Mouse (Mus musculus): ENCODE results near the gene Olfr1099. TPM values are rescaled to one million over a fixed set of nuclear protein-coding genes. Genes with fewer than 3 reads are reported as not detected.

The Olfr1099 gene
- polyA plus RNA-seq (2014; fragmentation: Illumina TruSeq; extraction: RNeasy Lipid Tissue Mini Kit (QIAGEN cat#74804); ENCODE audit: low read depth, low replicate concordance), result not detected

GRCm38 (mm10) chr2:86960593-86960992 lies at the start of gene Olfr1099:
Gene Olfr1099 (minus strand): TSS chr2:86960693.

GRCm38 (mm10) chr2:86998098-86998497 lies 37.6 kb upstream of the Olfr1099 start, which contains the start of gene Olfr1102:
Gene Olfr1102 (plus strand): TSS chr2:86998398.

GRCm38 (mm10) chr2:86991121-86991520 lies 30.6 kb upstream of the Olfr1099 start, which contains the start of gene Olfr1101:
Gene Olfr1101 (minus strand): TSS chr2:86991221.

GRCm38 (mm10) chr2:86979854-86980253 lies 19.4 kb upstream of the Olfr1099 start, which contains the start of gene Olfr1100:
Gene Olfr1100 (minus strand): TSS chr2:86979954.

GRCm38 (mm10) chr2:86924445-86924844 lies 36.0 kb downstream of the Olfr1099 start, which contains the start of gene Olfr1098:
Gene Olfr1098 (minus strand): TSS chr2:86924545.

Other genes with a start within 250 kb of the Olfr1099 start
- gene Olfr1089, start 227.0 kb downstream of the Olfr1099 start, polyA plus RNA-seq (2014; fragmentation: Illumina TruSeq; extraction: RNeasy Lipid Tissue Mini Kit (QIAGEN cat#74804); ENCODE audit: low read depth, low replicate concordance), result not detected
- not detected for gene Olfr1090, start 201.7 kb downstream of the Olfr1099 start, polyA plus RNA-seq (2014; fragmentation: Illumina TruSeq; extraction: RNeasy Lipid Tissue Mini Kit (QIAGEN cat#74804); ENCODE audit: low read depth, low replicate concordance)
- gene Olfr1093, start 178.2 kb downstream of the Olfr1099 start, polyA plus RNA-seq (2014; fragmentation: Illumina TruSeq; extraction: RNeasy Lipid Tissue Mini Kit (QIAGEN cat#74804); ENCODE audit: low read depth, low replicate concordance), result not detected
- gene Olfr141, start 150.7 kb downstream of the Olfr1099 start, polyA plus RNA-seq (2014; fragmentation: Illumina TruSeq; extraction: RNeasy Lipid Tissue Mini Kit (QIAGEN cat#74804); ENCODE audit: low read depth, low replicate concordance), result not detected
- not detected for gene Olfr1094, start 136.0 kb downstream of the Olfr1099 start, polyA plus RNA-seq (2014; fragmentation: Illumina TruSeq; extraction: RNeasy Lipid Tissue Mini Kit (QIAGEN cat#74804); ENCODE audit: low read depth, low replicate concordance)
- not detected for gene Olfr1095, start 109.0 kb downstream of the Olfr1099 start, polyA plus RNA-seq (2014; fragmentation: Illumina TruSeq; extraction: RNeasy Lipid Tissue Mini Kit (QIAGEN cat#74804); ENCODE audit: low read depth, low replicate concordance)
- gene Gm13723, start 85.9 kb downstream of the Olfr1099 start, polyA plus RNA-seq (2014; fragmentation: Illumina TruSeq; extraction: RNeasy Lipid Tissue Mini Kit (QIAGEN cat#74804); ENCODE audit: low read depth, low replicate concordance), result not detected
- gene Olfr1097, start 68.5 kb downstream of the Olfr1099 start, polyA plus RNA-seq (2014; fragmentation: Illumina TruSeq; extraction: RNeasy Lipid Tissue Mini Kit (QIAGEN cat#74804); ENCODE audit: low read depth, low replicate concordance), result not detected
- gene Olfr1098, start 36.1 kb downstream of the Olfr1099 start, polyA plus RNA-seq (2014; fragmentation: Illumina TruSeq; extraction: RNeasy Lipid Tissue Mini Kit (QIAGEN cat#74804); ENCODE audit: low read depth, low replicate concordance), result not detected
- not detected for gene Olfr1100, start 19.3 kb upstream of the Olfr1099 start, polyA plus RNA-seq (2014; fragmentation: Illumina TruSeq; extraction: RNeasy Lipid Tissue Mini Kit (QIAGEN cat#74804); ENCODE audit: low read depth, low replicate concordance)
- gene Olfr1101, start 30.5 kb upstream of the Olfr1099 start, polyA plus RNA-seq (2014; fragmentation: Illumina TruSeq; extraction: RNeasy Lipid Tissue Mini Kit (QIAGEN cat#74804); ENCODE audit: low read depth, low replicate concordance), result not detected
- gene Olfr1102, start 37.7 kb upstream of the Olfr1099 start, polyA plus RNA-seq (2014; fragmentation: Illumina TruSeq; extraction: RNeasy Lipid Tissue Mini Kit (QIAGEN cat#74804); ENCODE audit: low read depth, low replicate concordance), result not detected
- gene Olfr1104, start 66.4 kb upstream of the Olfr1099 start, polyA plus RNA-seq (2014; fragmentation: Illumina TruSeq; extraction: RNeasy Lipid Tissue Mini Kit (QIAGEN cat#74804); ENCODE audit: low read depth, low replicate concordance), result not detected
- not detected for gene Olfr1105, start 75.8 kb upstream of the Olfr1099 start, polyA plus RNA-seq (2014; fragmentation: Illumina TruSeq; extraction: RNeasy Lipid Tissue Mini Kit (QIAGEN cat#74804); ENCODE audit: low read depth, low replicate concordance)
- gene Olfr1106, start 91.6 kb upstream of the Olfr1099 start, polyA plus RNA-seq (2014; fragmentation: Illumina TruSeq; extraction: RNeasy Lipid Tissue Mini Kit (QIAGEN cat#74804); ENCODE audit: low read depth, low replicate concordance), result not detected
- gene Olfr1107, start 115.1 kb upstream of the Olfr1099 start, polyA plus RNA-seq (2014; fragmentation: Illumina TruSeq; extraction: RNeasy Lipid Tissue Mini Kit (QIAGEN cat#74804); ENCODE audit: low read depth, low replicate concordance), result not detected
- not detected for gene Olfr1109, start 135.3 kb upstream of the Olfr1099 start, polyA plus RNA-seq (2014; fragmentation: Illumina TruSeq; extraction: RNeasy Lipid Tissue Mini Kit (QIAGEN cat#74804); ENCODE audit: low read depth, low replicate concordance)
- not detected for gene Olfr259, start 153.9 kb upstream of the Olfr1099 start, polyA plus RNA-seq (2014; fragmentation: Illumina TruSeq; extraction: RNeasy Lipid Tissue Mini Kit (QIAGEN cat#74804); ENCODE audit: low read depth, low replicate concordance)
- gene Olfr1110, start 179.6 kb upstream of the Olfr1099 start, polyA plus RNA-seq (2014; fragmentation: Illumina TruSeq; extraction: RNeasy Lipid Tissue Mini Kit (QIAGEN cat#74804); ENCODE audit: low read depth, low replicate concordance), result not detected
- not detected for gene Olfr1111, start 191.9 kb upstream of the Olfr1099 start, polyA plus RNA-seq (2014; fragmentation: Illumina TruSeq; extraction: RNeasy Lipid Tissue Mini Kit (QIAGEN cat#74804); ENCODE audit: low read depth, low replicate concordance)
- not detected for gene Olfr1112, start 227.1 kb upstream of the Olfr1099 start, polyA plus RNA-seq (2014; fragmentation: Illumina TruSeq; extraction: RNeasy Lipid Tissue Mini Kit (QIAGEN cat#74804); ENCODE audit: low read depth, low replicate concordance)
- gene Olfr1113, start 248.3 kb upstream of the Olfr1099 start, polyA plus RNA-seq (2014; fragmentation: Illumina TruSeq; extraction: RNeasy Lipid Tissue Mini Kit (QIAGEN cat#74804); ENCODE audit: low read depth, low replicate concordance), result not detected

All from adipose tissue, adult 10 weeks (tissue).